Mouse (Mus musculus) right cerebral cortex, postnatal 36 days (tissue): Measurements from ENCODE around the gene Mrc2.

Experiments
- DNase-seq, 2 experiments: peaks; one replicate each; pipeline ENCODE4 v3.0.0; 2022; ENCODE audit warnings: low spot score in 2 of 2, mixed read lengths in 1 of 2

Mrc2 gene

GRCm38 (mm10) chr11:105350643-105351042 lies 58.2 kb downstream of the Mrc2 start:
- DNase-seq, result no peak

- no peak for DNase-seq
Observed at GRCm38 (mm10) chr11:105352152-105352551, 59.7 kb downstream of the Mrc2 start.

- DNase-seq, result no peak
Observed at GRCm38 (mm10) chr11:105352954-105353890, 60.8 kb downstream of the Mrc2 start.

- no peak for DNase-seq
Observed at GRCm38 (mm10) chr11:105353891-105354280, 61.4 kb downstream of the Mrc2 start.

- DNase-seq, result no peak
Observed at GRCm38 (mm10) chr11:105356301-105356700, 63.9 kb downstream of the Mrc2 start.

GRCm38 (mm10) chr11:105362041-105362765 lies 69.8 kb downstream of the Mrc2 start:
- no peak for DNase-seq

GRCm38 (mm10) chr11:105362946-105363597 lies 70.6 kb downstream of the Mrc2 start:
- DNase-seq, result peak; percentile 63 to 74

GRCm38 (mm10) chr11:105363598-105364385 lies 71.3 kb downstream of the Mrc2 start:
- peak; percentile 59 to 71 for DNase-seq

GRCm38 (mm10) chr11:105364386-105365065 lies 72.1 kb downstream of the Mrc2 start:
- no peak for DNase-seq

- DNase-seq, result no peak
Observed at GRCm38 (mm10) chr11:105365611-105366010, 73.2 kb downstream of the Mrc2 start.

- DNase-seq, result no peak
Observed at GRCm38 (mm10) chr11:105366051-105366450, 73.6 kb downstream of the Mrc2 start.

GRCm38 (mm10) chr11:105367163-105367562 lies 74.7 kb downstream of the Mrc2 start:
- DNase-seq, result no peak

- DNase-seq, result no peak
Observed at GRCm38 (mm10) chr11:105368833-105369232, 76.4 kb downstream of the Mrc2 start.

GRCm38 (mm10) chr11:105369526-105370386 lies 77.3 kb downstream of the Mrc2 start:
- no peak for DNase-seq

GRCm38 (mm10) chr11:105371818-105372217 lies 79.4 kb downstream of the Mrc2 start:
- DNase-seq, result no peak

- no peak for DNase-seq
Observed at GRCm38 (mm10) chr11:105373881-105374280, 81.4 kb downstream of the Mrc2 start.

GRCm38 (mm10) chr11:105374526-105375175 lies 82.2 kb downstream of the Mrc2 start:
- no peak for DNase-seq

GRCm38 (mm10) chr11:105375821-105376235 lies 83.4 kb downstream of the Mrc2 start:
- no peak for DNase-seq

GRCm38 (mm10) chr11:105385266-105385665 lies 92.8 kb downstream of the Mrc2 start:
- DNase-seq, result peak; percentile 67 to 82
